Mouse (Mus musculus) embryonic facial prominence, embryonic 15.5 days (tissue): ENCODE results near the gene Snx30. TPM values are rescaled to one million over a fixed set of nuclear protein-coding genes. Genes with fewer than 3 reads are reported as not detected.

Experiments used
- ATAC-seq: fragments of 200-750 bp; cut with Nextera tagmentation; 2 replicates; pipeline ENCODE4 v1.8.0; 2017; ENCODE audit warnings: low read depth, moderate TSS enrichment; ENCODE audit not compliant: insufficient number of reproducible peaks, low FRiP score, low TSS enrichment
- H3K27ac ChIP-seq: fragments of 300-500 bp; sonication (generic); replicated peaks from 2 replicates; pipeline ENCODE4 v1.5.1; 2015; ENCODE audit warnings: mild to moderate bottlenecking, inconsistent platforms
- H3K27me3 ChIP-seq: fragments of 300-500 bp; sonication (generic); 2 replicates; pipeline ENCODE4 v1.6.1; 2015; ENCODE audit warnings: inconsistent platforms
- H3K36me3 ChIP-seq: fragments of 300-500 bp; sonication (generic); 2 replicates; pipeline ENCODE4 v1.6.1; 2015; ENCODE audit warnings: mild to moderate bottlenecking, inconsistent platforms
- H3K4me1 ChIP-seq: fragments of 300-500 bp; sonication (generic); 2 replicates; pipeline ENCODE4 v1.6.1; 2015; ENCODE audit warnings: inconsistent platforms
- H3K4me2 ChIP-seq: fragments of 300-500 bp; sonication (generic); replicated peaks from 2 replicates; pipeline ENCODE4 v1.6.1; 2015; ENCODE audit warnings: mild to moderate bottlenecking, inconsistent platforms
- H3K4me3 ChIP-seq: fragments of 300-500 bp; sonication (generic); replicated peaks from 2 replicates; pipeline ENCODE4 v1.5.1; 2015; ENCODE audit warnings: mild to moderate bottlenecking, inconsistent platforms
- H3K9ac ChIP-seq: fragments of 300-500 bp; sonication (generic); 2 replicates; pipeline ENCODE4 v1.6.1; 2015; ENCODE audit warnings: inconsistent platforms
- H3K9me3 ChIP-seq: fragments of 300-500 bp; sonication (generic); replicated peaks from 2 replicates; pipeline ENCODE4 v1.6.1; 2016; ENCODE audit warnings: inconsistent platforms
- WGBS: fragments of 180-500 bp; shearing (Covaris S2); methylation state at CpG from one replicate; pipeline ENCODE4 v1.1.7; 2015; 5-methylcytosine and 5-hydroxymethylcytosine counted together
- polyA plus RNA-seq: library from polyadenylated mRNA; unstranded; fragments of >200 nt; fragmentation: Nextera tagmentation; extraction: Ambion mirVana; gene quantifications from 2 replicates; pipeline ENCODE4 v1.2.1, GENCODE M21; 2015

The Snx30 gene
- polyA plus RNA-seq, 1 experiment from 2014 or later = 11.1 TPM

- no peaks in the 10 kb centered on the region for H3K36me3 ChIP-seq
- peaks cover 12% of the 10 kb centered on the region; the same call in 1 of the 2 replicates for H3K4me1 ChIP-seq
- H3K27ac ChIP-seq = no peak overlapping the region
- no peak overlapping the region for H3K4me3 ChIP-seq
- WGBS = 90% methylated on average over 5 of the region's 5 CpGs
- H3K27me3 ChIP-seq = no peaks in the 10 kb centered on the region
- no peaks in the 10 kb centered on the region for H3K9me3 ChIP-seq
- no peak for ATAC-seq
- H3K4me2 ChIP-seq = no peak overlapping the region
- no peak overlapping the region for H3K9ac ChIP-seq
Observed at GRCm38 (mm10) chr4:59824860-59825259, 19.2 kb downstream of the Snx30 start.

DNA sequence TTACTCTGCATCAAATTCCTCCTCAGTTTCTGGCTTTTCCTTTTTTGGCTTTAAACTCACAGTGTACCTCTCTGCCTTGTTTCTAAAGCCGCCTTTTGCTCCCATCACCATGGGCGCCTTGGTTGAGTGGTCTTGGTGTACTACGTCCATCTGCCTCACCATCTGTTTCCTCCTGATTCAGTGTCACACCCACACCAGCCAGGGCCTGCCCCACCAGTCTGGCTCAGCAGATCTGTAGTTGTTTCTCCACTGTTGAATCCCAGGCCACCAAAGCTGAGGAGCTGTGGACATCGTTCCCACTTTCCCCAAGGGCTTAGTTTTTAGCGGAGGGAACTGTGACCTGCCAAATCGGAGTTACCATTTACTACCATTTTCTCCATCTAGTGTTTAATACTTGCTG is 20.0 kb downstream of the Snx30 start:
- Histone ChIP-seq H3K4me3 (no peak overlapping the region), H3K27me3 (no peaks in the 10 kb centered on the region), H3K4me1 (peaks cover 11% of the 10 kb centered on the region; the same call in 1 of the 2 replicates), H3K36me3 (no peaks in the 10 kb centered on the region), H3K9ac (no peak overlapping the region), H3K27ac (no peak overlapping the region), H3K9me3 (no peaks in the 10 kb centered on the region), H3K4me2 (no peak overlapping the region)
- 81% methylated on average over 6 of the region's 6 CpGs for WGBS
- no peak for ATAC-seq

GRCm38 (mm10) chr4:59826381-59826780 is 20.7 kb downstream of the Snx30 start:
- Histone ChIP-seq H3K27ac (no peak overlapping the region), H3K9ac (no peak overlapping the region), H3K36me3 (no peaks in the 10 kb centered on the region), H3K9me3 (no peaks in the 10 kb centered on the region), H3K4me2 (no peak overlapping the region), H3K4me1 (peaks cover 11% of the 10 kb centered on the region; the same call in 1 of the 2 replicates), H3K27me3 (no peaks in the 10 kb centered on the region), H3K4me3 (no peak overlapping the region)
- whole genome bisulfite sequencing = 91% methylated on average over 5 of the region's 5 CpGs
- ATAC-seq = no peak

- no peak for ATAC-seq
- WGBS = 67% methylated on average over 4 of the region's 4 CpGs
- H3K27me3 ChIP-seq = no peaks in the 10 kb centered on the region
- 0 out of 2 replicates have a peak, but pooled peaks cover 5% of the 10 kb centered on the region for H3K4me1 ChIP-seq
- H3K9me3 ChIP-seq = no peaks in the 10 kb centered on the region
- H3K9ac ChIP-seq = no peak overlapping the region
- H3K4me3 ChIP-seq = no peak overlapping the region
- no peak overlapping the region for H3K4me2 ChIP-seq
- H3K27ac ChIP-seq = no peak overlapping the region
- H3K36me3 ChIP-seq = no peaks in the 10 kb centered on the region
Observed at GRCm38 (mm10) chr4:59829072-59829471, 23.4 kb downstream of the Snx30 start.

DNA sequence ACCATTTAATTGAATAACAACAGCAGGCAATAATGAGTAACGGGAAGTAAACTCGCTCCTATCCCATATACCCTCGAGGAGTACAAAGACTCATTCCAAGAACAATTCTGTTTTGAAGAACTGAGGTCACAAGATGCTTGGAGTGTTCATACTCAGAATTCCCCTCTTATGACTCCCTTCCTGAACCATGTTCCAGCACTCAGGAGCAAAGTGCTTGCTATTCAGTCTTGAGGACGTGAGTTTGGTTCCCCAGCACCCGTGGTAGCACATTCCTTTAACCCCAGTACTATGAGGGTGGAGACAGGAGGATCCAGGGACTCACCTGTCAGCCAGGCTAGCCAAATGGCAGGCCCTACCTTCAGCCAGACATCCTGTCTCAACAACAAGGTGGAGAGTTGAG is 25.4 kb downstream of the Snx30 start:
- Histone ChIP-seq H3K27me3 (no peaks in the 10 kb centered on the region), H3K27ac (no peak overlapping the region), H3K4me1 (0 out of 2 replicates have a peak, but pooled peaks cover 5% of the 10 kb centered on the region), H3K9me3 (no peaks in the 10 kb centered on the region), H3K36me3 (no peaks in the 10 kb centered on the region), H3K9ac (no peak overlapping the region), H3K4me3 (no peak overlapping the region), H3K4me2 (no peak overlapping the region)
- ATAC-seq = no peak
- WGBS = 81% methylated on average over 5 of the region's 5 CpGs

DNA sequence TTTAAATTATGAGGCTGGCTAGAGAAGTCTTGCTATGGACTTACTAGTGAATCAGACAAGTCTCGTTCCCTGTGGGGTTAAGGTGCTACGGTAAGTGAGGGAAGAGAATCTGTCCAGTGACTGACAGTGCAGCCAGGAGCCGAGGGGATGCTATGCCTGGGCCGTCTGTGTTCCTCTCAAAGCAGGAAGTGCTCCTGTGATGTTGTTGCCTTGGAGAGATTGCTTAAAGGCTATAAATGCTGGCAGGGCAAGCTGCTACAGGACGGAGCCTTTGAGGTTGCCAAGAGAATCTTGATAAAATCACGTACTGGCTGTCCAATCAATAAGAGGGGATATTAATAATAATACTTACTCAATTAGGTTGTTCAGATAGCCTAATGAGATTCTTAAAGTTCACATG is 27.2 kb downstream of the Snx30 start:
- no peak for ATAC-seq
- Histone ChIP-seq H3K4me3 (no peak overlapping the region), H3K27me3 (no peaks in the 10 kb centered on the region), H3K36me3 (no peaks in the 10 kb centered on the region), H3K27ac (no peak overlapping the region), H3K4me1 (0 out of 2 replicates have a peak, but pooled peaks cover 5% of the 10 kb centered on the region), H3K4me2 (no peak overlapping the region), H3K9me3 (no peaks in the 10 kb centered on the region), H3K9ac (no peak overlapping the region)
- WGBS = 57% methylated on average over 6 of the region's 6 CpGs

DNA sequence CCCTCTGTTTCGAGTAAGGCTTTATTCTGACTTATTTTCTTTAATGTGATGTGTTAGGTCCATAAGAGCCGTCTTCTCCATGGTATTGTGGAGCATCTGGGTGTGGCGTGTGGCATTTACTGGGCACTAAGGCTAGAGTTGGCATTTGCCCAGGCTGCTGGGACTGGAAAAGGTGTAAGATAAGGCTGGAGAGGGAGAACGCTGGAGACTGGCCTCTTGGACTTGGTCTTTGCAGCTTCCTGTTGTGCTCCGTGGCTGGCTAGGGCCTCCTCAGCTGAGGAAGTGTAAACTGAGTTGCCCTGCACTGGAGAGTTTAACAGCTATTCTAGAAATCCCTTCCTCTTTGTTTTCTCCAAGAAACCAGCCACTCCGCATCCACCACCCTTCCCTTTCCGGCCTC is 32.0 kb downstream of the Snx30 start:
- Histone ChIP-seq H3K4me2 (no peak overlapping the region), H3K27ac (0 out of 2 replicates have a peak overlapping the region, but pooled peaks have one; percentile 17), H3K9ac (no peak overlapping the region), H3K27me3 (no peaks in the 10 kb centered on the region), H3K4me3 (no peak overlapping the region), H3K36me3 (no peaks in the 10 kb centered on the region), H3K9me3 (no peaks in the 10 kb centered on the region), H3K4me1 (no peaks in the 10 kb centered on the region)
- WGBS = 77% methylated on average over 7 of the region's 7 CpGs
- ATAC-seq = no peak

DNA sequence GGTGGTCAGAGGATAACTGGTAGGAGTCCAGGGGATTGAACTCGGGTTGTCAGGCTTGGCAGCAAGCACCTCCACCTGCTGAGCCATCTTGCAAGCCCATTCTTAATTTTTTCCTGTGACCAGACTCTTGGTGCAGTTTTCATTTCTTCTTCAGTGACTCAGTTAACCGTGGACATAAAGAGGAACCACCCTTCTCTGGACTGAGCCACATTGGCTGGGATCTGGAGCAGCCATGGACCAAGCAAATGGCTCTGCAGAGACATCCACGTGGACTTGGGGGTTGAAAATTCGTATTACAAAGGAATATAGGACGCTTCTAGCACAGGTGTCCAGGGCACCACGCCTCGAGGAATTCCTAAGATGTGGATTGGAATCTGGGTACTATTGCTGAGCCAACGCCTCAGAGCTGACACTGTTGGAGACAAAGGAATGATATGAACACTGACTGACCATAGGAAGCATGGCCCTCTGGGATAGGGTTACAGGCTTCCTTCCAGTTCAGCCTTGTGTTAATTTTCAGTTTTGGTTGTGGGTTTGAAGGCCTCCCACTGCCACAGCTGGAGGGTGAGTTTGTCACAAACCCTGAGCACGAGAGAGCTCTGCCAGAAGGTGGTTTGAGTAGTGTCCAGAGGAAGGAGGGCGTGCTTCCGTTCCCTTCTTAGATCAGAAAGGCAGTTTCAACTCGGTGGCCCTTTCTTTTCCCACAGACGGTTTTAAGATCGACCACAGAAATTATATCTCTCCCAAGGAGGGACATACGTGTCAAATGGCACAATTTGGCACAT is 39.0 kb downstream of the Snx30 start:
- Histone ChIP-seq H3K27me3 (no peaks in the 10 kb centered on the region), H3K9ac (no peak overlapping the region), H3K4me2 (no peak overlapping the region), H3K4me3 (no peak overlapping the region), H3K4me1 (peaks cover 15% of the 10 kb centered on the region), H3K9me3 (no peaks in the 10 kb centered on the region), H3K27ac (no peak overlapping the region), H3K36me3 (no peaks in the 10 kb centered on the region)
- 61% methylated on average over 15 of the region's 15 CpGs for WGBS
- ATAC-seq = no peak

DNA sequence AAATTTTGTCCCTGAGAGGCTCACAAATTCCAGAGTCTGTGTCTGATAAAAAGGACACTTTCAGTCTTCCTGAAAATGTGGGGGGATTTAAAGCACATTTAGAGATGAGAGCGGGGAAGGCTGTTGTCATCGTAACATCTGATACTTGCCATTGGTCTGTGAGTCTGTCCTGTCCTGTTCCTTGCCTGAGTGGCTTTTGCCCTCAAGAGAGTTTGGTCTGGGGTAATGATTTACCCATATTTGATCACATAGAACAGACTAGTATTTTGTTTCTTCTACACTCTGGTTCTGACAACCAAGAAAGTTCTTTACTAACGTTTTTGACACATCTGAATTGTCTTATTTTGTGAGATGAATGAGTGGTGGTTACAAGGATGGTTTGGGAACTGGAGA is 39.6 kb downstream of the Snx30 start:
- H3K36me3 ChIP-seq = no peaks in the 10 kb centered on the region
- 81% methylated on average over 3 of the region's 3 CpGs for WGBS
- no peak overlapping the region for H3K27ac ChIP-seq
- peaks cover 15% of the 10 kb centered on the region for H3K4me1 ChIP-seq
- no peak for ATAC-seq
- no peaks in the 10 kb centered on the region for H3K27me3 ChIP-seq
- H3K4me3 ChIP-seq = no peak overlapping the region
- H3K9ac ChIP-seq = no peak overlapping the region
- H3K9me3 ChIP-seq = no peaks in the 10 kb centered on the region
- no peak overlapping the region for H3K4me2 ChIP-seq

GRCm38 (mm10) chr4:59847447-59847846 is 41.8 kb downstream of the Snx30 start:
- Histone ChIP-seq H3K27me3 (no peaks in the 10 kb centered on the region), H3K27ac (no peak overlapping the region), H3K4me1 (peaks cover 20% of the 10 kb centered on the region), H3K4me2 (no peak overlapping the region), H3K9ac (no peak overlapping the region), H3K9me3 (no peaks in the 10 kb centered on the region), H3K36me3 (no peaks in the 10 kb centered on the region), H3K4me3 (no peak overlapping the region)
- no peak for ATAC-seq
- WGBS = 80% methylated on average over 5 of the region's 5 CpGs

DNA sequence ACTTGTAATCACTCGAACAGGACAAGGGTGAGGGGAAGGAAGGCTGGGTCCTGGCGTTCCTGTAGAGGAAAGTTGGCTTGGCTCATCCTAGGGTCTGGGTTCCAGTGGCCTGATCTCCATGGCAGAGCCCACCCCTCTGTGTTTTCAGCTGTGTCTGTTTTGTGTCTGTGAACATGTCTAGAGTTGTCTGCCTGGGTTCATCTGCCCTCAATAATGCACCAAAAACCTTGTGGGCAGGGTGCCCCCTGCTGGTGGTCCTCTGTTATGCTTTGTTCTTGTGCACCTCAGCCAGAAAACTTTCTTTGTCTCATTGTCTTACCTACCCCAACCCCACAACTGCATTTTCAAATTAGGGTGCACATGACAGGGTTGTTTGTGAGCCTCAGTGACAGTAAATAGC is 44.5 kb downstream of the Snx30 start:
- 78% methylated on average over 2 of the region's 2 CpGs for whole genome bisulfite sequencing
- no peak for ATAC-seq
- H3K9ac ChIP-seq = no peak overlapping the region
- H3K27me3 ChIP-seq = no peaks in the 10 kb centered on the region
- no peak overlapping the region for H3K27ac ChIP-seq
- peaks cover 4% of the 10 kb centered on the region for H3K4me1 ChIP-seq
- no peaks in the 10 kb centered on the region for H3K36me3 ChIP-seq
- H3K9me3 ChIP-seq = no peaks in the 10 kb centered on the region
- no peak overlapping the region for H3K4me3 ChIP-seq
- no peak overlapping the region for H3K4me2 ChIP-seq
